Mouse (Mus musculus) C3H10T1/2 (cell line): ENCODE measurements around the gene Zfand4. TPM values are rescaled to one million over a fixed set of nuclear protein-coding genes. Genes with fewer than 3 reads are reported as not detected.

Experiments
- polyA plus RNA-seq, 2 experiments: library from polyadenylated mRNA; unstranded; fragments of >200 nt; fragmentation: generic; extraction: Trizol; gene quantifications; one replicate each; pipeline ENCODE4 v1.2.1; 2012; ENCODE audit warnings: missing spikeins in 2 of 2

Zfand4 gene
- polyA plus RNA-seq: 1 to 10 TPM in 1 of 2 experiments, under 1 TPM in 1; 0.26 to 1.5 TPM

GRCm38 (mm10) chr6:116264018-116264651 lies at the start of gene Zfand4:
Zfand4 (plus strand) TSS chr6:116264222.

DNA sequence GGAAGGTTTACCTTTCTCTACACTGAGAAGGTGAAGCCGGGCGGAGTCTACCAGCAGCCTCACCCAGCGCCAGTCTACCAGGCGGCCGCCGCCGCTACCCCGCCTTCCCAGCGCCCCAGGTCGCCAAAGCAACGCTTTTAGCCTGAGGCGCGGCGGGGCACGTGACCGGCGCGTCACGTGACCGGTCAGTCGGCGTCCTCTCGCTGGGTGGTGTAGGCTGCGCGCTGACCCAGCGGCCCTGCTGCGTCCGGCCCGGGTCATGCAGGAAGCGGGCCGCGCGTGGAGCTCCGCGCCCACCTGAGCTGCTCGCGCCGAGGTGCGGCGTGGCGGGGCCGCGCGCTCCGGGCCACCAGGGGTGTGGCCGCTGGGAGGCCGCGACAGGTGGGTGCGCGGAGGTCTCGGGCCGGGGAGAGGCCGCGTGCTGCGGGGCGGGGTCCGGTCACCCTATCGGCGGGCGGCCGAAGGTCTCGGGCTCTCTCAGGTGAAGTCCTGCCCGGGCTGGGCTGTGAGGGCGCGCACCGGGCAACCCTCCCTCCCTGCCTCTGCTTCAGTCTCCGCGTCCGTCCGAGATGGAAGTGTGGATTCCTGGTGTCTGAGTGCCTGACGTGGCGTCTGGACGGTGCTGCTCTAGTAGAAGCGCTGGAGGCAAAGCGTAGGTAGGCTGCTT lies 73.9 kb downstream of the Zfand4 start, which contains the start of gene March8:
Gene March8, plus strand, starts transcription at position 190 of the 667 bp plus-strand sequence.

Other genes starting within 250 kb of the Zfand4 start
- 1 to 10 TPM; 2.7 to 9.4 TPM for gene Tmcc1, start 70.7 kb upstream of the Zfand4 start, polyA plus RNA-seq
- 10 to 100 TPM in 1 of 2 experiments, 1 to 10 TPM in 1; 1.8 to 27.4 TPM for gene Washc2, start 56.2 kb upstream of the Zfand4 start, polyA plus RNA-seq
- 10 to 100 TPM in 1 of 2 experiments, 1 to 10 TPM in 1; 2.6 to 20.2 TPM for gene March8, start 73.8 kb downstream of the Zfand4 start, polyA plus RNA-seq
- gene Alox5, start 197.0 kb downstream of the Zfand4 start, polyA plus RNA-seq: not detected
- not detected for gene Olfr211, start 224.9 kb downstream of the Zfand4 start, polyA plus RNA-seq
- gene Olfr212, start 242.3 kb downstream of the Zfand4 start, polyA plus RNA-seq: not detected